Mouse (Mus musculus): ENCODE measurements around the gene Syne2. TPM values are rescaled to one million over a fixed set of nuclear protein-coding genes. Genes with fewer than 3 reads are reported as not detected.
A peak's percentile ranks its signal among the peaks of the same experiment; 100 is the strongest.

Gene Syne2
- total RNA-seq (2012; rRNA removed), result 15.0 and 22.8 TPM in 2 replicates

DNA sequence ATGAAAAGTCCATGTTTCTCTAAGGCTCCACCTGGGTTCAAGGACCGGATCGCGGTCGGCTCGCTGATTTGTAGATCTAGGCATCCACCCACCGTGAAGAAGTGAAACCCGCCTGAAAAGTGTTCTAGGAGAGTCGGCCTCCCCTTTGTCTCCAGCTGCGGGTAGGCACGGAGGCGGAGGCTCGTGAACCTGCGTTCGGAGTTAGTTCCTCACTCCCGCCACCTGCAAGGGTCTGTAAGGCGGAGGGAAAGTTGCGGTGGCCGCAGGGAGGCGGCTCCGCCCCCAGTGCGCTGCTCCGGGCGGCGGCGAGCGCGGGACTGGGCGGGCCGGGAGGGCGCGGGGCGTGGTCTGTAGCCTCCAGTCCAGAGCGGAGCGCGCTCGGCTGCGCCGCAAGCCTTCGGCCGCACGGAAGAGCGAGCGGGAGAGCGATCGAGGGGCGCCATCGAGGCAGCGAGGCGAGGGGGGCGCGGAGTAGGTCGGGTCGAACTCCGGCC lies at the start of gene Syne2:
TSS of gene Syne2 (plus strand) at position 176 of the 494 bp plus-strand sequence.
- Histone ChIP-seq H3K9ac (ENCODE audit: insufficient read depth, low read depth, low read length, poor library complexity, severe bottlenecking) (peak within 1 kb of the TSS; percentile 79), H3K4me1 (ENCODE audit: control insufficient read depth in 2 of 2, insufficient read depth in 2 of 2, low read length in 2 of 2, poor library complexity in 1 of 2) (peaks cover 4 to 5% of the 10 kb centered on the region in 2 experiments; a peak in 2 of 4 replicates), H3K27ac (ENCODE audit: insufficient read depth, low read depth, low read length, poor library complexity, severe bottlenecking) (no peak within 1 kb of the TSS), H3K4me3 (ENCODE audit: insufficient read depth in 1 of 2, low read depth in 1 of 2, low read length in 2 of 2, poor library complexity in 1 of 2, severe bottlenecking in 1 of 2) (peak within 1 kb of the TSS; percentile 89 to 95), H3K36me3 (ENCODE audit: control insufficient read depth, insufficient read depth, low read length, poor library complexity, severe bottlenecking) (no peaks in the 10 kb centered on the region), H3K9me3 (ENCODE audit: control insufficient read depth, insufficient read depth, low read depth, low read length) (no peaks in the 10 kb centered on the region)
- in situ Hi-C loops (cut with MboI; ENCODE audit: low sequenced_read_pairs in 2 of 2, unreplicated experiment in 2 of 2), result no loop called here
- DNase-seq (ENCODE audit: low read depth, low spot score), result peak; percentile 72
- TF ChIP-seq HCFC1 (IDR thresholded peaks at IDR 0.05; ENCODE audit: borderline replicate concordance, insufficient read depth, low read length), result no peak
- no peak for TF ChIP-seq MAFK (IDR thresholded peaks at IDR 0.05; ENCODE audit: insufficient read depth, low read depth, low read length)
- 0 out of 2 replicates have a peak, but pooled peaks have one; percentile 7 for TF ChIP-seq ZC3H11A (IDR thresholded peaks at IDR 0.05; ENCODE audit: borderline replicate concordance, low read depth, low read length)

DNA sequence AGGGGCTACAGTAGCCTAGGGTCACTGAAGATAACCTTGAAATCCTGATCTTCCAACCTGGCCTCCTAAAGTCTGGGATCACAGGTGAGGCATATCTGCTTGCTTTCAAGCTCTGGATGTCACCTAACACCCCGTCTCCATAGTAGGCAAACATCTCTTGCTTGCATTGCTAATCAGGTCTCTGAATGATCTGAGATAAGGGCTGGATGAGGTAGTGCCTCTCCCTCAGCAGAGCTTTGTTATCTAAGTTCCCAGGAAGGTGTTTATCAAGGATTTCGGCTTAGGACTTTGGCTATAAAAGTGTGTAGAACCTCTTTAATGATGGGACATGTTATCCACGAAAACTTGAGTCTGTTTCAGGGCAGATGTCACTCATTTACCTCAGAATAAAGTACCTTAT lies 46.5 kb upstream of the Syne2 start:
- no peaks in the 10 kb centered on the region for H3K9me3 ChIP-seq (ENCODE audit: control insufficient read depth, insufficient read depth, low read depth, low read length)
- TF ChIP-seq MAFK (IDR thresholded peaks at IDR 0.05; ENCODE audit: insufficient read depth, low read depth, low read length) (no peak), ZC3H11A (IDR thresholded peaks at IDR 0.05; ENCODE audit: borderline replicate concordance, low read depth, low read length) (no peak), HCFC1 (IDR thresholded peaks at IDR 0.05; ENCODE audit: borderline replicate concordance, insufficient read depth, low read length) (no peak), ZNF384 (IDR thresholded peaks at IDR 0.05; ENCODE audit: low read depth, low read length) (no peak), CHD2 (IDR thresholded peaks at IDR 0.05; ENCODE audit: low read depth, low read length) (no peak)
- in situ Hi-C loops (cut with MboI; ENCODE audit: low sequenced_read_pairs in 2 of 2, unreplicated experiment in 2 of 2), result no loop called here
- no peak overlapping the region for H3K9ac ChIP-seq (ENCODE audit: insufficient read depth, low read depth, low read length, poor library complexity, severe bottlenecking)
- no peak overlapping the region for H3K27ac ChIP-seq (ENCODE audit: insufficient read depth, low read depth, low read length, poor library complexity, severe bottlenecking)
- no peaks in the 10 kb centered on the region for H3K36me3 ChIP-seq (ENCODE audit: control insufficient read depth, insufficient read depth, low read length, poor library complexity, severe bottlenecking)
- no peaks in the 10 kb centered on the region for H3K4me1 ChIP-seq (ENCODE audit: control insufficient read depth in 2 of 2, insufficient read depth in 2 of 2, low read length in 2 of 2, poor library complexity in 1 of 2)
- no peak for DNase-seq (ENCODE audit: low read depth, low spot score)
- H3K4me3 ChIP-seq (ENCODE audit: insufficient read depth in 1 of 2, low read depth in 1 of 2, low read length in 2 of 2, poor library complexity in 1 of 2, severe bottlenecking in 1 of 2), result no peak overlapping the region

DNA sequence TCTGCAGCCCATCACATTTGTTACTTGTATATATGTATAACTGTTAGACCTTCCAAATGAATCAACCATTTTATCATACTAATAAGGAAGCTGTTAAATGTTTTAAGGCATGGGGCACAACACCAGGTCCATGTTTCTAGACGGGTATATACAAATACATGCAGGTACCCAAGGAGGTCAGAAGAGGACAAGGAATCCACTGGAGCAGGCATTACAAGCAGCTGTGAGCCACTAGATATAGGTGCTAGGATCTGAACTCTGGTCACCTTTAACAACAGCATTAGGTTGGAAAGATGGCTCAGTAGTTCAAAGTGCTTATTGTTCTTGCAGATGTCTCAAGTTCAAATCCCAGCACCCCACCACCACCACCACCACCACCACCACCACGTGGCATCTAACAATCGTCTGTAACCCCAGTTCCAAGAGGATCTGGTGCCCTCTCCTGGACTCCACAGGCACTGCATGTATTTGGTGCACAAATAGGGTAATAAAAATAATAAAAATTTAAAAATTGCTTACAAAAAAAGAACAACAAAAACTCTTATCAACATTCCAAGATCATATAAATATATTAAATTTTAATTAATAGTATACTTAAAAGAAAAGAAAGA lies 45.4 kb upstream of the Syne2 start:
- Histone ChIP-seq H3K9me3 (ENCODE audit: control insufficient read depth, insufficient read depth, low read depth, low read length) (no peaks in the 10 kb centered on the region), H3K36me3 (ENCODE audit: control insufficient read depth, insufficient read depth, low read length, poor library complexity, severe bottlenecking) (no peaks in the 10 kb centered on the region), H3K27ac (ENCODE audit: insufficient read depth, low read depth, low read length, poor library complexity, severe bottlenecking) (no peak overlapping the region), H3K9ac (ENCODE audit: insufficient read depth, low read depth, low read length, poor library complexity, severe bottlenecking) (no peak overlapping the region), H3K4me3 (ENCODE audit: insufficient read depth in 1 of 2, low read depth in 1 of 2, low read length in 2 of 2, poor library complexity in 1 of 2, severe bottlenecking in 1 of 2) (no peak overlapping the region), H3K4me1 (ENCODE audit: control insufficient read depth in 2 of 2, insufficient read depth in 2 of 2, low read length in 2 of 2, poor library complexity in 1 of 2) (no peaks in the 10 kb centered on the region)
- TF ChIP-seq MAFK (IDR thresholded peaks at IDR 0.05; ENCODE audit: insufficient read depth, low read depth, low read length) (no peak), ZC3H11A (IDR thresholded peaks at IDR 0.05; ENCODE audit: borderline replicate concordance, low read depth, low read length) (no peak), ZNF384 (IDR thresholded peaks at IDR 0.05; ENCODE audit: low read depth, low read length) (no peak), CHD2 (IDR thresholded peaks at IDR 0.05; ENCODE audit: low read depth, low read length) (no peak), HCFC1 (IDR thresholded peaks at IDR 0.05; ENCODE audit: borderline replicate concordance, insufficient read depth, low read length) (no peak)
- in situ Hi-C loops (cut with MboI; ENCODE audit: low sequenced_read_pairs in 2 of 2, unreplicated experiment in 2 of 2), result no loop called here
- DNase-seq (ENCODE audit: low read depth, low spot score), result peak; percentile 41

DNA sequence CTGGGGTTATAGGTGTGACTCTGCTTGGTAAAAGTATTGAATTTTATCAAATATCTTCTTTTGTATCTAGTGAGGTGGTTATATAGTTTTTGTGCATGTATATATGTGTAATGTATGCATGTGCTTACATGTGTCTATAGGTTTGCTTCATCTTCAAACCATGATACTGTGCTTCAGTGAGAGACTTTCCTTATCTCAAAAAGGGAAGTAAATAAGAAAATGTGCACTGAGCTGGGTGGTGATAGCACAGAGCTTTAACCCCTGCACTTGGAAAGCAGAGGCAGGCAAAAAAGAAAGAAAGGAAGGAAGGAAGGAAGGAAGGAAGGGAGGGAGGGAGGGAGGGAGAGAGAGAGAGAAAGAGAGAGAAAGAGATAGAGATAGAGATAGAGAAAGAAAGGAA lies 36.5 kb upstream of the Syne2 start:
- H3K9ac ChIP-seq (ENCODE audit: insufficient read depth, low read depth, low read length, poor library complexity, severe bottlenecking), result no peak overlapping the region
- TF ChIP-seq MAFK (IDR thresholded peaks at IDR 0.05; ENCODE audit: insufficient read depth, low read depth, low read length) (no peak), CHD2 (IDR thresholded peaks at IDR 0.05; ENCODE audit: low read depth, low read length) (no peak), ZC3H11A (IDR thresholded peaks at IDR 0.05; ENCODE audit: borderline replicate concordance, low read depth, low read length) (no peak), ZNF384 (IDR thresholded peaks at IDR 0.05; ENCODE audit: low read depth, low read length) (no peak), HCFC1 (IDR thresholded peaks at IDR 0.05; ENCODE audit: borderline replicate concordance, insufficient read depth, low read length) (no peak)
- no peak for DNase-seq (ENCODE audit: low read depth, low spot score)
- no peak overlapping the region for H3K4me3 ChIP-seq (ENCODE audit: insufficient read depth in 1 of 2, low read depth in 1 of 2, low read length in 2 of 2, poor library complexity in 1 of 2, severe bottlenecking in 1 of 2)
- in situ Hi-C loops (cut with MboI; ENCODE audit: low sequenced_read_pairs in 2 of 2, unreplicated experiment in 2 of 2), result loop anchor here (25.0 kb wide), 2 partner anchors 406 to 556 kb away; partner anchors contain the start of gene Esr2 (in 1 of the 2)
- no peak overlapping the region for H3K27ac ChIP-seq (ENCODE audit: insufficient read depth, low read depth, low read length, poor library complexity, severe bottlenecking)
- H3K9me3 ChIP-seq (ENCODE audit: control insufficient read depth, insufficient read depth, low read depth, low read length), result no peaks in the 10 kb centered on the region
- H3K4me1 ChIP-seq (ENCODE audit: control insufficient read depth in 2 of 2, insufficient read depth in 2 of 2, low read length in 2 of 2, poor library complexity in 1 of 2), result no peaks in the 10 kb centered on the region
- no peaks in the 10 kb centered on the region for H3K36me3 ChIP-seq (ENCODE audit: control insufficient read depth, insufficient read depth, low read length, poor library complexity, severe bottlenecking)

All from ES-E14 (cell line).